Mouse (Mus musculus): ENCODE measurements around the gene Cfap57.

GRCm38 (mm10) chr4:118532663-118533062, 87.9 kb downstream of the Cfap57 start:
- no peak for TF ChIP-seq GATA1 (IDR thresholded peaks at IDR 0.05; ENCODE audit: borderline replicate concordance, low read length)
- TF ChIP-seq FLI1 (IDR thresholded peaks at IDR 0.05; ENCODE audit: low read length) = no peak

Measured in megakaryocyte, embryonic 14.5 days (primary cell).